Mouse (Mus musculus) WW6 (cell line): Measurements from ENCODE around the gene Erg28.

Source experiments
- DNase-seq: peaks from one replicate; pipeline ENCODE4 v3.0.0-alpha.2; 2013; ENCODE audit warnings: low read depth, low spot score

Erg28 gene

DNA sequence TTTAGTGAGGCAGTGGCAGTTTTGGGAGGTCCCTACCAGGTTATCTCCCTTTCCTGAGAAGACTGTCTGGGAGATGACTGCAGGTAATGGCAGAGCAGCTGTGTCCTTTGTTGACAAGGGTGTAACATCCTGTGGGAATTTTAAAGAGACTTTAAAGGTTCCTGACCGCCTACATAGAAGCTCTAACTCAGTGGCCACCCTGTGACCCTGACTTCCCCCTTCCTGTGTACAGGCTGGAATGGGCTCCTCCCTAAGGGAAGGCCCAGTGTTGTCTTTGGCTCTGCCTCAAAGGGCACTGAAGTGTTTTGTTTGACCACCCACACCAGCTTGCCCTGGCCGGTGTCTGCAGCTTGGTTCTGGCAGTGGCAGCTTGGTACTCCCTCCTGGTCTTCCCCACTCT lies 10.8 kb downstream of the Erg28 start:
- no peak for DNase-seq

GRCm38 (mm10) chr12:85811676-85812075 lies 12.7 kb downstream of the Erg28 start:
- DNase-seq, result no peak

DNA sequence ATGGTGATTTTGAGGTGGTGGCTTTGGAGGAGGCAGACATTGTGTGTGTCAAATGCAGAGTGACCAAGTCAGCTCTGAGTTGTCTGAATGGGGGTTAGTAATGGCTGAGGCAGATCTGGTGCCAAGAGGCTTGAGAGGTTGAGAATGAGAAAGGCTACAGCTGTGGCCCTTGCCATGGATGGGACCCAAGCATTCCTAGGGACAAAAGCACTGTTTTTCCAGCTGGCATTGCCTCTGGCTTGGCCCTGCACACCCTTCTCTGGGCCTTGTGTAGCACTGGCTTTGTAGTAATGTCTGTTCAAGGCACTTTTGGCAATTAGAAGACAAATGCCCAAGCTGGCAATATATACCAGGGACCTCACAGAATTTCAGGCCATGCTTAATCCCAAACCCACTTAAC lies 13.4 kb downstream of the Erg28 start:
- DNase-seq, result no peak

DNA sequence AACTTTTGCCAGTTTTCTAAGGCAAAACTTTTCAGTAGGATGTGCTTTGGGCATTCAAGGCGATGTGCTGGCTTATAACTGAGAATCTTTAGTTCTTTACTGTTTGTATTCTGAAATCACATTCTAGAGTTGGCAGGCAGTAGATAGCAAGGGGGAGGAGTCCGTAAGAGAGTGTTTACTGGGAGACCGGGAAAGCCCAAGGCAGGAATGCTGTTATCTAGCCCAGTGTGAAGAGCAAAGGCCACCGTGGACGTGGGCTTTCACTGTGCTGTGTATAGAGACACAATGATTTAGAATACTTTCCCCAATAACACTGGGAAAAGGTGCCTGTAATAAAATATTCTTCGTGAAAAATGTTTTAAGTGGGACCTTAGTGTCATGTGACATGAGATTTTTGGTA lies 14.6 kb downstream of the Erg28 start:
- DNase-seq, result no peak

DNA sequence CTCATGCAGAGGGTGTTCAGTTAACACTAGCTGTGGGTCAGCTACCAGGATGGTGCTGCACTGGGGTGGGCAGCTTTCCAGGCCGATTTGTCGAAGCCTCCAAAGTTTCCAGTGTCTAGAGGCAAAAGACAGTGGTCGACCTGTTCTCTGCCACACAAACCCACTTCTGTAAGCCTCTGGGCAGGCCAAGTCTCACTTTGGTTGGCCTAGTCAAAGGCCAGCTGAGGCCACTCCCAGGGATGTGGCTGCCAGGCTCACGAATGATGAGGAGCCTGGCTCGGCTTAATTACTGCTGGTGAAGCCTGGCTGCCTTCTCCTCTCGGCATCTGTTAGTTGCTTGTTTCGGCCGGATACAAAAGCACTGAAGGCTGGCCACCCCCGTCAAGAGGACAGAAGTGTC lies 24.3 kb downstream of the Erg28 start:
- DNase-seq, result no peak

DNA sequence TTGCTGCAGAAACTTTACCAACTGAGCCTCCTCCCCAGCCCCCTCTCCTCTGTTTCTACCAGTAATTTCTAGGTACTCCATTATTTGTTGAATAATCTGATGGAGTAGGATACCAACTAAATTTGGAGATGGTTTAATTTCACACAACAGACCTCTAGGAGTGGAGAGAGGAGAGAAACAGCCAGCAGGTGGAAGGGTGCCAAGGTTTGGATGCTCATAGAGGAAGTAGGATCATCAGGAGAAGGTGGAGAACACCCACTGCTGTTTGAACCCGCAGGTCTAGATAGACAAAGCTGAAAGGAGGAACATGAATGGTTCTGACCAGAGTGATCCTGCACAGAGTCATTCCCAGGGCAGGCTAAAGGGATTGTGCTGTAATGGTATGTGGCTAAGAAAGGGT lies 28.8 kb downstream of the Erg28 start:
- DNase-seq, result no peak

DNA sequence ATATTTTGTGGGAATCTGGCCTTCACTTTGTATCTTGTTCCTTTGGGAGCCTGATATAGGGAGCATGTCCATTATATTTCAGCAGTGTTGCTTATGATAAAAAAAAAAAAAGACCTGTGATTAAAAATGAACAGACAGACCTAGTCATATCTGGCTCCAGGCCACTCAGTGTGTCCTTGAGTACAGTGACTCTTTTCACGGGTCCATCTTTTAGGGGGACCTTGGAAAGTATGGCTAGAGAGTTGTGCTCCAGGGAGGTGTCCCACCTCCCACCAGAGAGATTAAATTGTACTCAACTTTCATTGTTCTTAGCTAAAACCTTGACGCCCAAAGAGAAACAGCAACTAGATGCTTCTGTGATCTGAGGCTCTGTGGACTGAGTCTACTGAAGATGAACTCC lies 30.3 kb downstream of the Erg28 start:
- DNase-seq, result no peak

- DNase-seq, result no peak
Measured at GRCm38 (mm10) chr12:85792821-85793346, 31.5 kb downstream of the Erg28 start.

DNA sequence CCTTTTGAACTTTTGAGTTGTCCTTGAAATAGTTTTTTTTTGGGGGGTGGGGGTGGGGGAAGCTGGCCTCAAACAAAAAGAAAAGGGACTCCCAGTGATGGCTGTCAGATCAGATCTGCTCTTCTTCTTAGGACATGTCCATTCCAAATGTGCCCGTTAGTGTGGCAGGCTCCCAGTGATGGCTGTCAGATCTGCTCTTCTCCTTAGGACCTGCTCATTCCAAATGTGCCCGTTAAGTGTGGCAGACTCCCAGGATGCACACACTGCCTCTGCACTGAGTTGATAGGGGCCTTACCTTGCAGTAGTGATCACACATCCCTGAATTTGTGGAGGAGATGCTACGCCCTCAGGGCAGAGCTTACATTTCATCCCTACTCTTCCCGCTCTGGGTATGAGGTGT lies 32.2 kb downstream of the Erg28 start:
- no peak for DNase-seq

- DNase-seq, result peak; percentile 18
Measured at GRCm38 (mm10) chr12:85784916-85785815, 39.2 kb downstream of the Erg28 start.

GRCm38 (mm10) chr12:85781606-85782005 lies 42.7 kb downstream of the Erg28 start:
- no peak for DNase-seq

DNA sequence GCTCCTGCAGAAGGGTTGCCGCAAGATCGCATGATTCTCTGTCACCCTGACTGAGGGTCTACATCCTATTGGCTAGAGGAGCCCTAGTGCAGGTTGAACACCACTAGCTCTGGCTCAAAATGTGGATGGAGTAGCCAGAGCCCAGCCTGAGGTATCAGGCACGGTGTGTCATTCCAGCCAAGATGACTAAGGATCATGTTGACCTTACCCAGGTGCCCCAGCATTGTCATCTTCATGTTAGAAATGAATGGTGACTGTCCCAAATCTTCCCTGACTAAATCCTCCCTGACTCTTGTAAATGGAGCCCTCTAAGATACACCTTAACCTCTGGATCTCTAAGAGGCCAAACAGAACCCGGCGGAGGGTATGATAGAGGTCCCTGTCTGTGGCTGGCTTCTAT lies 44.6 kb downstream of the Erg28 start:
- DNase-seq, result no peak

DNA sequence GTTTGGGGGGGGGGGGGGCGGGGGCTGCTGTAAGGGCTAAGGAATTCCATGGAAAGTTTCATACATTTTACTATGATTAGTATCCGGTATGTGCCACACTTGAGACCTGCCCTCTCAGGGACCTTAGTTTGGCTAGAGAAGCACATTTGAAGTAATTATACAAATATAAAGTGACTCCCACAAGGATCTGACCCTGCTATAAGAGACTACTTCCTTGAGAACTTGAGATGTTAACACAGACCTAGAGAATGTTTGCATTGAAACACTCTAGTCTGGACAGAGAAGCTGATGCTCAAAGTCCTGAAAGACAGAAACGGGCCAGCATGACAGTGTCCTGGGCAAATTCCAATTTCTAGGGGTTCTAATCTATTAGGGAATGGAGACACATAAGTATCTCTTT lies 45.4 kb downstream of the Erg28 start:
- DNase-seq, result no peak

DNA sequence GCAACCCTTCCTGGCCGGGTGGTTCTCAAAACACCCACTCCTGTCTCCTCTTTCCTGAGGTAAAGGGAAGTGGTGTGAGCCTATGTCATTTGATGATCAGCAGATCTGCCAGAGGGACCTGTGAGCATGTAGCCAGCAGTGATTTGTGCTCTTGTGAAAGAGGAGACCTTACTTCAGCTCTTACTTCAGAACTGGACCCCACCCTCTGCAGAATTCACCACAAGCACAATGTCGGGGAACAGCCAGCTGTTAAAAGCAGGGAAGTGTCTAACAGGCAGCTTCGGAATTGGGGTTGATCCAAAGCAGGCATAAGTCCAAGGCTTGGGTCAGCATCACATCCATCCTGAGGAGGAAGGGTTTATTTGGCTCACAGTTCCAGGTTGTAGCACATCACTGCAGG lies 53.0 kb downstream of the Erg28 start:
- DNase-seq, result no peak

- no peak for DNase-seq
Measured at GRCm38 (mm10) chr12:85767750-85768149, 56.6 kb downstream of the Erg28 start.

GRCm38 (mm10) chr12:85766287-85766686 lies 58.1 kb downstream of the Erg28 start:
- DNase-seq, result no peak
